Mouse (Mus musculus) C2C12 (cell line): ENCODE data around the gene Gm5800.

Experiments
- CEBPB ChIP-seq: IDR thresholded peaks from one replicate; pipeline ENCODE4 v1.6.1; 2011; ENCODE audit warnings: low read depth, mild to moderate bottlenecking, control low read depth, moderate library complexity
- CTCF ChIP-seq: IDR thresholded peaks from one replicate; pipeline ENCODE4 v1.5.1; 2011; ENCODE audit not compliant: control insufficient read depth, insufficient read depth, insufficient read length
- FOSL1 ChIP-seq: IDR thresholded peaks from one replicate; pipeline ENCODE4 v1.8.0; 2011; ENCODE audit warnings: mild to moderate bottlenecking, low read length; ENCODE audit not compliant: poor library complexity, insufficient read depth, severe bottlenecking
- MAX ChIP-seq: IDR thresholded peaks from one replicate; pipeline ENCODE4 v1.6.1; 2011; ENCODE audit warnings: mild to moderate bottlenecking, control low read depth
- MYOD1 ChIP-seq: IDR thresholded peaks from one replicate; pipeline ENCODE4 v1.6.1; 2011; ENCODE audit warnings: low read depth; ENCODE audit not compliant: control insufficient read depth, insufficient read length
- USF1 ChIP-seq: IDR thresholded peaks from one replicate; pipeline ENCODE4 v1.6.1; 2011; ENCODE audit warnings: low read depth, mild to moderate bottlenecking, control low read depth, moderate library complexity

- TF ChIP-seq CTCF (no peak), FOSL1 (no peak), CEBPB (no peak), MYOD1 (no peak), MAX (no peak), USF1 (no peak)
Observed at GRCm38 (mm10) chr14:51738411-51739149, 21.6 kb upstream of the Gm5800 start.
